In genomic region chr3:117686036-117686435, GRCm38 (mm10) we compare ENCODE assay signal across 22 mouse cellular contexts.
DNase-seq lines count a peak whose midpoint lies in the region; ATAC-seq lines count a peak whose summit lies in the region.
"Had no signal": no experiment of that assay in that cellular context is flagged by ENCODE, and none has a peak within 500 bp of the region (broad histone marks: within the 10 kb centered on the region; RNA-seq: fewer than 3 reads in every experiment).

No protein-coding gene starts in this region.

- no peak for DNase-seq in frontal cortex, postnatal 25 days (ENCODE audit: low spot score in 2 of 2)
- DNase-seq in right cerebral cortex, adult 2 months (ENCODE audit: low spot score in 2 of 2): peak; percentile 40 to 56
- no peak for DNase-seq in right cerebral cortex, postnatal 25 days
- DNase-seq in layer of hippocampus, adult 9-10 months (ENCODE audit: low spot score): peak; percentile 35
- no peak for DNase-seq in thymus, postnatal 10 days (ENCODE audit: low spot score in 2 of 2)
- DNase-seq in cerebellum, adult 8-10 months: no peak
- DNase-seq: adrenal gland, postnatal 25 days; B cell, adult 2 months; cerebellum, adult 9-10 months; cerebellum, postnatal 36 days; gastrocnemius, postnatal 10 days; heart, postnatal 10 days; kidney, adult 9 months; kidney, postnatal 10 days; liver, embryonic 13.5 days; lung, adult 18-20 months; retina, postnatal 1 day; thymus, postnatal 4 days had no signal

- peak; percentile 69 for ATAC-seq in frontal cortex, adult (ENCODE audit: low TSS enrichment)
- ATAC-seq: intestine, postnatal 0 days; lung, postnatal 0 days; midbrain, embryonic 13.5 days had no signal

Comparison
In these comparisons a context has a peak if more than half of its experiments do, and no peak if none do; other contexts are left out.
1. DNase-seq: peak in right cerebral cortex, adult 2 months (2 of 2) and layer of hippocampus, adult 9-10 months (single experiment); none in frontal cortex, postnatal 25 days (0 of 2), right cerebral cortex, postnatal 25 days (single experiment), thymus, postnatal 10 days (0 of 2) and cerebellum, adult 8-10 months (single experiment).